Mouse (Mus musculus) 3T3-L1 (cell line): ENCODE measurements around the gene Mmp9.

Experiments used
- DNase-seq: peaks from one replicate; pipeline ENCODE4 v3.0.0-alpha.2; 2015; ENCODE audit warnings: low read depth, low spot score

Gene Mmp9

DNA sequence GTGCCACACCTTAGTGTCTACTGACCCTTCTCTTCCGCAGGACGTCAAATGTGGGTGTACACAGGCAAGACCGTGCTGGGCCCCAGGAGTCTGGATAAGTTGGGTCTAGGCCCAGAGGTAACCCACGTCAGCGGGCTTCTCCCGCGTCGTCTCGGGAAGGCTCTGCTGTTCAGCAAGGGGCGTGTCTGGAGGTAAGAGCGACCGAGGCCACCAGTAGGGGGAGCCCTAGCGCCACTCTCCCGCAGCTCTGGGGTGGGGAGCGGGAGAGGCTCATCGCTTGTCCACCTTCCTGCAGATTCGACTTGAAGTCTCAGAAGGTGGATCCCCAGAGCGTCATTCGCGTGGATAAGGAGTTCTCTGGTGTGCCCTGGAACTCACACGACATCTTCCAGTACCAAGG, 12.6 kb downstream of the Mmp9 start:
- peak; percentile 36 for DNase-seq

- no peak for DNase-seq
Measured at GRCm38 (mm10) chr2:164955725-164956124, 15.1 kb downstream of the Mmp9 start.

DNA sequence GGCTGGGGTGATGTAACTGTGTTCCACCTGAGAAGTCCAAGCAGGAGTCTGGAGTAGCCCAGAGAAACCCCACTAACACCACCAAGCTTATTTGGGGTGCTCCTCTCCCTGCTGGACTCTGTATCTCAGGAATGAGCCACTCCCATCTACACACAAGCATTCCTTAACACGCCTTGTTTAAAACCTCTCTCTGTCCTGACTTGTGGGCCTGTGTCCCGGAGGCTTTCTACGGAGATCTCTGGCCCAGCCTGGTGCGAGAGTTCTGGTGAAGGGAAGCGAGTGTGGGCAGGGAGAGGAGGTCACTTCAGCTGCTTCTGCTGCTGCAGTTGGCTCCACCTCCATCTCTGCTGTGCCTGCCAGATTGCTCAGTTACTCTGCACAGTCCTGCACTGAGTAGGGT, 15.6 kb downstream of the Mmp9 start:
- DNase-seq: no peak

GRCm38 (mm10) chr2:164957548-164958315, 17.2 kb downstream of the Mmp9 start:
- DNase-seq: no peak

DNA sequence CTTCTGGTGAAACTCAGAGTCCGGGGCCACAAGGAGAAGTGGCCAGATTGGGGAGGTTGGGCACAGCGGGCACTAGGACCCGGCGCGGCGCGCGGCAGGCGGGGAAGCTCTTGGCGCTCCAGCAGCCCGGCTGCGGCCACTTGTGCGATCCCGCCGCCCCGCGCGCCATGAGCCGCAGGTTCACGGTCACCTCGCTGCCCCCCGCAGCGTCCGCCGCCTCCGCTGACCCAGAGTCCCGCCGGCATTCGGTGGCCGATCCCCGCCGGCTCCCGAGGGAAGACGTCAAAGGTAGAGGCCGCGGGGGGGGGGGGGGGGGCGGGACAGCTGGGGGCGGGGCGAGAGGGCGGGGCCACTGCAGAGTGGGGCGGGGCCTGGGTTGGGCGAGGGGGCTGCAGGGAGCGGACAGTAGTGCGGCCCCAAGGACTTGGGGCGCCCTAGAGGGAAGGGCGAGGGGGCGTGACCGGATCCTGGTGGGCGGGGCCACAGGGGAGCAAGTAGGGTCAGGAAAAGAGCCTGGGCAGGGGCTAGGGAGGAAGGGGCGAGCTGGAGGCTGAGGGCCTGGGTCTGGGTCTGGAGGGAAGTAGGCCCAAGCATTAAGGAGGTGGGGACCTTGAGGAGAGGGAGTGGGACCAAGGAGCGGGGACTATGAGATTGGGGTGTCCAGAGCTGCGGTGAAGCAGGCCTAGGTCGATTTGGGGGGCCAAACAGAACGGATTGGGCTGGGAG, 20.3 kb downstream of the Mmp9 start, which contains the start of gene Slc12a5:
Slc12a5 (plus strand) TSS at position 87 of the 726 bp plus-strand sequence.
- DNase-seq: peak; percentile 44

GRCm38 (mm10) chr2:164961506-164962182, 21.1 kb downstream of the Mmp9 start:
- peak; percentile 63 for DNase-seq

GRCm38 (mm10) chr2:164962183-164962580, 21.6 kb downstream of the Mmp9 start:
- no peak for DNase-seq

GRCm38 (mm10) chr2:164964242-164964894, 23.8 kb downstream of the Mmp9 start:
- DNase-seq: no peak

- DNase-seq: no peak
Measured at GRCm38 (mm10) chr2:164964981-164965380, 24.4 kb downstream of the Mmp9 start.

GRCm38 (mm10) chr2:164966381-164966780, 25.8 kb downstream of the Mmp9 start:
- peak; percentile 68 for DNase-seq

DNA sequence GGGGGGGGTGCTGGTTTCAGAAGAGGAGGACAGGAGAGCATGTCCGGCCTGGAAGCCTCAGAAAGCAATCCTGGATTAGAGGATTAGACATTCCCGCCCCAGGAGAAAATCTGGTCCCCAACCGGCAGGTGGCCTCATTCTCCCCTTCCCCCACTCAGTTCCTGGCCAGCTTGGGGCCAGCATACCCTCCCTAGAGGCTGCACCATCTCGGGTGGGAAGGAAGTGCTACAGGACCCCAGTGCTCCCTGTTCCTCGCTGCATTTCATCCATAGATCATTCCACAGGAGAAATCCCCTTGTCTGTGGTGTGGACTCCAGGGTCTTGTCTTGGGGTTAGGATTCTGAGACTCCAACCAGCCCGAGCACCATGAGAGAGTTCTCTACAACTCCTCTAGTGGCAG, 26.6 kb downstream of the Mmp9 start:
- DNase-seq: no peak

- no peak for DNase-seq
Measured at GRCm38 (mm10) chr2:164967761-164968440, 27.3 kb downstream of the Mmp9 start.

DNA sequence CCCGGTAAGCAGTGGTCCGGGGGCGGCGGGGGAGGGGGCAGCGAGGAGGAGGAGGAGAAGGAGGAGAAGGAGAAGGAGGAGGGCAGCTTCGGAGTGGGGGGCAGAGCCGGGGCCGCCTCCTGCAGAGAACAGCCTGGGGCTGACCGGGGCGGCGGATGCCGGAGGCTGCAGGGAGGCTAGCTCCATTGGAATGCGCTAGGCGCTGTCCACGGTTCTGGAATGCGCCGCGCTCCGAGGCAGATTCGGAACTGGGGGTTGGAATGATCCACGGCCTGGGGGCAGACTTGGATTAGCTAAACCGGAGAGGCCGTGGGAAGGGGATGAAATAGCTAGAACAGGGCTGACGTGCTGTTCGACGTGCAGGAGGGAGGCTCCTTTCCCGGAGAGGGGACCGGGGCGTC, 27.9 kb downstream of the Mmp9 start:
- peak; percentile 53 for DNase-seq

- no peak for DNase-seq
Measured at GRCm38 (mm10) chr2:164969348-164969781, 28.8 kb downstream of the Mmp9 start.

- DNase-seq: no peak
Measured at GRCm38 (mm10) chr2:164970631-164971196, 30.1 kb downstream of the Mmp9 start.

DNA sequence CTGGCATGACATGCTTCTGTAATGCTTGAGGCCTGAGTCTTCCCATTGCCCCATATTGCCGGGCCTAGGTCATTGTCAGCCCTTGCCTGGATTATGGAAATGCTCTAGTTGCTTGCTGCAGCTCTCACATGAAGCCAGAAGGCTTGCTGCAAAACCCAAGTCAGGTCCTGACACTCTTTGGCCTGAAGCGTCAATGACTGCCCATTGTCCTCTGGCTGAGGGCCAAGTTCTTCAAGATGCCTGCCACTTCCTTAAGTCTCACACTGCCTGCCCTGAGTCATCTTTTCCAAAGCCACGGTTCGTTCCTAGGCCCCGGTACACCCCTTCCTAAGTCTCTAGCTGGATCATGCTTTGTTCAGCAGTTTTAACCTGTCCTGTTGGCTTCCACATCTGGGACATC, 32.1 kb downstream of the Mmp9 start:
- DNase-seq: peak; percentile 86

DNA sequence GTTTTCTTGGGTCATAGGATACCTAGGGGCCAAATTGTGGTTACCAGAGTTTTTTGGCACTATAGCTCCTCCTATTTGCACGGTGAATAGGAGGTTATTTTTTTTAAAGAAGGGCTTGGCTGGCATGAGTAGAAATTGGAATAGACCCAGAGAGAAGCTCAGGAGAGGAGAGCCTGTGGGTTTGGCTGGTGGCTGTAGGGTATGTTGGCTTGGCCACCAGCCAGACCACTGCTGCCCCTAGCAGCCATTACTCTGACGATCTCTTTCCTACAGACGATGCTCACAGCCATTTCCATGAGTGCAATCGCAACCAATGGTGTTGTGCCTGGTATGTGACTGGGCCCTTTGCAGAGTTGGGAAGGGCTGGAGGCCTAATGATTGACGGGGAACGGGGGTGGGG, 35.0 kb downstream of the Mmp9 start:
- peak; percentile 25 for DNase-seq

- DNase-seq: peak; percentile 76
Measured at GRCm38 (mm10) chr2:164979749-164980148, 39.2 kb downstream of the Mmp9 start.

GRCm38 (mm10) chr2:164985962-164986361, 45.4 kb downstream of the Mmp9 start:
- DNase-seq: no peak

GRCm38 (mm10) chr2:164986371-164987027, 45.9 kb downstream of the Mmp9 start:
- DNase-seq: no peak
